Mouse (Mus musculus): Measurements from ENCODE around the gene Rab26. TPM values are rescaled to one million over a fixed set of nuclear protein-coding genes. Genes with fewer than 3 reads are reported as not detected.

Rab26 gene
- 8.3 and 11.6 TPM in 2 replicates for polyA plus RNA-seq (2015; fragmentation: Nextera tagmentation; extraction: Ambion mirVana)

- no peaks in the 10 kb centered on the region for H3K36me3 ChIP-seq
- peak within 1 kb of the TSS; percentile 20; the same call in 1 of the 2 replicates for H3K9ac ChIP-seq
- H3K4me3 ChIP-seq (replicated peaks), result peak within 1 kb of the TSS; percentile 38
- no peaks in the 10 kb centered on the region for H3K9me3 ChIP-seq
- H3K27ac ChIP-seq, result peak within 1 kb of the TSS; percentile 52; the same call in 1 of the 2 replicates
- peak within 1 kb of the TSS; percentile 84 for H3K4me2 ChIP-seq
- H3K4me1 ChIP-seq, result peaks cover 33% of the 10 kb centered on the region
- no peaks in the 10 kb centered on the region for H3K27me3 ChIP-seq (replicated peaks)
- ATAC-seq (ENCODE audit: insufficient read depth, low FRiP score, low read depth), result no peak
- WGBS, result 85% methylated on average over 8 of the region's 8 CpGs
Observed at GRCm38 (mm10) chr17:24534160-24534718, at the start of gene Rab26. Rab26 (minus strand) TSS chr17:24534210.

GRCm38 (mm10) chr17:24580287-24580686, 46.3 kb upstream of the Rab26 start:
- H3K36me3 ChIP-seq, result peaks cover 48% of the 10 kb centered on the region
- no peak for ATAC-seq (ENCODE audit: insufficient read depth, low FRiP score, low read depth)
- no peak overlapping the region for H3K9ac ChIP-seq
- H3K27me3 ChIP-seq (replicated peaks), result no peaks in the 10 kb centered on the region
- H3K9me3 ChIP-seq, result no peaks in the 10 kb centered on the region
- H3K4me2 ChIP-seq, result no peak overlapping the region
- H3K4me3 ChIP-seq (replicated peaks), result no peak overlapping the region
- no peaks in the 10 kb centered on the region for H3K4me1 ChIP-seq
- whole genome bisulfite sequencing, result 91% methylated on average over 2 of the region's 2 CpGs
- H3K27ac ChIP-seq, result no peak overlapping the region

GRCm38 (mm10) chr17:24579532-24579931, 45.5 kb upstream of the Rab26 start:
- no peak overlapping the region for H3K9ac ChIP-seq
- H3K4me3 ChIP-seq (replicated peaks), result no peak overlapping the region
- H3K27ac ChIP-seq, result no peak overlapping the region
- H3K36me3 ChIP-seq, result peaks cover 51% of the 10 kb centered on the region
- no peak overlapping the region for H3K4me2 ChIP-seq
- no peak for ATAC-seq (ENCODE audit: insufficient read depth, low FRiP score, low read depth)
- no peaks in the 10 kb centered on the region for H3K27me3 ChIP-seq (replicated peaks)
- whole genome bisulfite sequencing, result 90% methylated on average over 3 of the region's 3 CpGs
- H3K9me3 ChIP-seq, result no peaks in the 10 kb centered on the region
- no peaks in the 10 kb centered on the region for H3K4me1 ChIP-seq

GRCm38 (mm10) chr17:24573811-24574210, 39.8 kb upstream of the Rab26 start:
- Histone ChIP-seq H3K36me3 (peaks cover 56% of the 10 kb centered on the region), H3K27ac (no peak overlapping the region), H3K4me2 (no peak overlapping the region), H3K9me3 (no peaks in the 10 kb centered on the region), H3K4me1 (no peaks in the 10 kb centered on the region), H3K27me3 (replicated peaks) (no peaks in the 10 kb centered on the region), H3K4me3 (replicated peaks) (no peak overlapping the region), H3K9ac (no peak overlapping the region)
- ATAC-seq (ENCODE audit: insufficient read depth, low FRiP score, low read depth), result no peak
- WGBS, result 93% methylated on average over 9 of the region's 9 CpGs

GRCm38 (mm10) chr17:24572651-24573245, 38.7 kb upstream of the Rab26 start:
- no peak overlapping the region for H3K27ac ChIP-seq
- no peak for ATAC-seq (ENCODE audit: insufficient read depth, low FRiP score, low read depth)
- no peaks in the 10 kb centered on the region for H3K4me1 ChIP-seq
- H3K9me3 ChIP-seq, result no peaks in the 10 kb centered on the region
- no peak overlapping the region for H3K9ac ChIP-seq
- H3K4me3 ChIP-seq (replicated peaks), result no peak overlapping the region
- no peak overlapping the region for H3K4me2 ChIP-seq
- H3K27me3 ChIP-seq (replicated peaks), result no peaks in the 10 kb centered on the region
- peaks cover 58% of the 10 kb centered on the region for H3K36me3 ChIP-seq
- 93% methylated on average over 12 of the region's 12 CpGs for WGBS

- H3K4me1 ChIP-seq, result peaks cover 18% of the 10 kb centered on the region; the same call in 1 of the 2 replicates
- H3K9me3 ChIP-seq, result no peaks in the 10 kb centered on the region
- no peak overlapping the region for H3K27ac ChIP-seq
- 92% methylated on average over 4 of the region's 4 CpGs for WGBS
- ATAC-seq (ENCODE audit: insufficient read depth, low FRiP score, low read depth), result no peak
- no peak overlapping the region for H3K9ac ChIP-seq
- H3K27me3 ChIP-seq (replicated peaks), result no peaks in the 10 kb centered on the region
- no peak overlapping the region for H3K4me2 ChIP-seq
- H3K36me3 ChIP-seq, result peaks cover 59% of the 10 kb centered on the region
- H3K4me3 ChIP-seq (replicated peaks), result no peak overlapping the region
Observed at GRCm38 (mm10) chr17:24569837-24570236, 35.8 kb upstream of the Rab26 start.

- Histone ChIP-seq H3K9ac (no peak overlapping the region), H3K4me2 (no peak overlapping the region), H3K27me3 (replicated peaks) (no peaks in the 10 kb centered on the region), H3K27ac (peak overlapping the region; percentile 19; the same call in 1 of the 2 replicates), H3K36me3 (peaks cover 37% of the 10 kb centered on the region), H3K4me3 (replicated peaks) (no peak overlapping the region), H3K4me1 (peaks cover 18% of the 10 kb centered on the region; the same call in 1 of the 2 replicates), H3K9me3 (no peaks in the 10 kb centered on the region)
- ATAC-seq (ENCODE audit: insufficient read depth, low FRiP score, low read depth), result peak; percentile 64; the same call in 1 of the 2 replicates
- WGBS, result 49% methylated on average over 8 of the region's 8 CpGs
Observed at GRCm38 (mm10) chr17:24567034-24567779, 33.2 kb upstream of the Rab26 start.

GRCm38 (mm10) chr17:24565792-24566191, 31.8 kb upstream of the Rab26 start:
- no peak for ATAC-seq (ENCODE audit: insufficient read depth, low FRiP score, low read depth)
- Histone ChIP-seq H3K9me3 (no peaks in the 10 kb centered on the region), H3K27me3 (replicated peaks) (no peaks in the 10 kb centered on the region), H3K4me3 (replicated peaks) (no peak overlapping the region), H3K4me1 (peaks cover 18% of the 10 kb centered on the region; the same call in 1 of the 2 replicates), H3K9ac (no peak overlapping the region), H3K27ac (no peak overlapping the region), H3K36me3 (peaks cover 33% of the 10 kb centered on the region), H3K4me2 (no peak overlapping the region)
- WGBS, result 77% methylated on average over 3 of the region's 3 CpGs

GRCm38 (mm10) chr17:24565092-24565491, 31.1 kb upstream of the Rab26 start:
- Histone ChIP-seq H3K4me3 (replicated peaks) (no peak overlapping the region), H3K9ac (no peak overlapping the region), H3K9me3 (no peaks in the 10 kb centered on the region), H3K27ac (no peak overlapping the region), H3K4me2 (no peak overlapping the region), H3K27me3 (replicated peaks) (no peaks in the 10 kb centered on the region), H3K36me3 (peaks cover 26% of the 10 kb centered on the region), H3K4me1 (peaks cover 18% of the 10 kb centered on the region; the same call in 1 of the 2 replicates)
- no peak for ATAC-seq (ENCODE audit: insufficient read depth, low FRiP score, low read depth)
- WGBS, result 82% methylated on average over 3 of the region's 3 CpGs

- Histone ChIP-seq H3K36me3 (peaks cover 21% of the 10 kb centered on the region), H3K4me2 (no peak overlapping the region), H3K9ac (no peak overlapping the region), H3K4me3 (replicated peaks) (no peak overlapping the region), H3K27me3 (replicated peaks) (no peaks in the 10 kb centered on the region), H3K4me1 (peaks cover 19% of the 10 kb centered on the region; the same call in 1 of the 2 replicates), H3K27ac (no peak overlapping the region), H3K9me3 (no peaks in the 10 kb centered on the region)
- 89% methylated on average over 4 of the region's 4 CpGs for WGBS
- no peak for ATAC-seq (ENCODE audit: insufficient read depth, low FRiP score, low read depth)
Observed at GRCm38 (mm10) chr17:24564422-24564821, 30.4 kb upstream of the Rab26 start.

GRCm38 (mm10) chr17:24563638-24564037, 29.6 kb upstream of the Rab26 start:
- no peaks in the 10 kb centered on the region for H3K9me3 ChIP-seq
- H3K9ac ChIP-seq, result no peak overlapping the region
- no peak for ATAC-seq (ENCODE audit: insufficient read depth, low FRiP score, low read depth)
- no peak overlapping the region for H3K27ac ChIP-seq
- H3K27me3 ChIP-seq (replicated peaks), result no peaks in the 10 kb centered on the region
- peaks cover 27% of the 10 kb centered on the region for H3K4me1 ChIP-seq
- H3K36me3 ChIP-seq, result peaks cover 17% of the 10 kb centered on the region
- no peak overlapping the region for H3K4me2 ChIP-seq
- no peak overlapping the region for H3K4me3 ChIP-seq (replicated peaks)
- 79% methylated on average over 5 of the region's 5 CpGs for WGBS

GRCm38 (mm10) chr17:24561592-24561991, 27.6 kb upstream of the Rab26 start:
- Histone ChIP-seq H3K27ac (no peak overlapping the region), H3K27me3 (replicated peaks) (no peaks in the 10 kb centered on the region), H3K4me2 (no peak overlapping the region), H3K4me3 (replicated peaks) (no peak overlapping the region), H3K36me3 (peaks cover 9% of the 10 kb centered on the region), H3K9me3 (no peaks in the 10 kb centered on the region), H3K9ac (no peak overlapping the region), H3K4me1 (peaks cover 41% of the 10 kb centered on the region)
- 95% methylated on average over 2 of the region's 2 CpGs for WGBS
- no peak for ATAC-seq (ENCODE audit: insufficient read depth, low FRiP score, low read depth)
